Mouse (Mus musculus) E14TG2a.4 (cell line): ENCODE data around the gene Fzd1.

Source experiments
- CTCF ChIP-seq: conservative IDR thresholded peaks from 2 replicates; pipeline ENCODE4 v1.5.1; 2014; ENCODE audit warnings: low read length
- POU5F1 ChIP-seq: IDR thresholded peaks from 2 replicates; pipeline ENCODE4 v1.6.1; 2014; ENCODE audit warnings: low read length, borderline replicate concordance

DNA sequence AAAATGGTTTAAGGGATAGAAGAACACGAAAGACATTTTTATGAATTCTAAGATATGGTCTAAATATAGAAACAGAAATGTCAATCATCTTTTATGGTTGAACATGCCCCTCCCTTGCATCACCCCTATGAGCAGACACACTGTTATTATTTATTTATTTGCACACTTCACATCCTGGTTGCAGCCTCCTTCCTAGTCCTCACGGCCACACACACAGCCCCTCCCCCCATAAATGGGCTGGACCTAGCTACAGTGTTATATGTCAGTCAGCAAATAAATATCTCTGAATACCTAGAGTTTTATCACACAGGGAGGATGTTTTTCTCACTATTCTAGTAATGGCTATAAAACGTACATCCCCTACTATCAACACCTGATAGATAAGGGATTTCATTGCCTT lies 29.0 kb upstream of the Fzd1 start:
- TF ChIP-seq CTCF (no peak), POU5F1 (no peak)
